Mouse (Mus musculus) erythroblast, embryonic 14.5 days (primary cell): ENCODE measurements around the gene Agap2. TPM values are rescaled to one million over a fixed set of nuclear protein-coding genes. Genes with fewer than 3 reads are reported as not detected.

ENCODE experiments used
- H3K27me3 ChIP-seq: 2 replicates; pipeline ENCODE4 v1.6.1; 2012; ENCODE audit warnings: inconsistent platforms; ENCODE audit not compliant: control insufficient read depth
- H3K36me3 ChIP-seq: 2 replicates; pipeline ENCODE4 v1.6.1; 2012; ENCODE audit warnings: mild to moderate bottlenecking, inconsistent platforms; ENCODE audit not compliant: control insufficient read depth
- H3K4me1 ChIP-seq: 2 replicates; pipeline ENCODE4 v1.6.1; 2012; ENCODE audit warnings: inconsistent platforms; ENCODE audit not compliant: control insufficient read depth
- H3K4me3 ChIP-seq: replicated peaks from 2 replicates; pipeline ENCODE3; 2012; ENCODE audit warnings: moderate library complexity, mild to moderate bottlenecking, inconsistent platforms
- H3K9me3 ChIP-seq: 2 replicates; pipeline ENCODE4 v1.6.1; 2012; ENCODE audit warnings: low read length, inconsistent platforms, mixed read lengths; ENCODE audit not compliant: control insufficient read depth
- GATA1 ChIP-seq: IDR thresholded peaks from 2 replicates; pipeline ENCODE4 v1.6.1; 2012; ENCODE audit warnings: low read length, inconsistent platforms, mixed read lengths
- TAL1 ChIP-seq: IDR thresholded peaks from 3 replicates; pipeline ENCODE4 v1.6.1; 2012; ENCODE audit warnings: low read length, inconsistent platforms, mixed read lengths
- polyA plus RNA-seq: library from polyadenylated mRNA; stranded (reverse); fragments of >175 nt; gene quantifications from 2 replicates; pipeline ENCODE4 v1.2.3, GENCODE M21; 2012

The Agap2 gene
- polyA plus RNA-seq, 1 experiment: 0.10 TPM

DNA sequence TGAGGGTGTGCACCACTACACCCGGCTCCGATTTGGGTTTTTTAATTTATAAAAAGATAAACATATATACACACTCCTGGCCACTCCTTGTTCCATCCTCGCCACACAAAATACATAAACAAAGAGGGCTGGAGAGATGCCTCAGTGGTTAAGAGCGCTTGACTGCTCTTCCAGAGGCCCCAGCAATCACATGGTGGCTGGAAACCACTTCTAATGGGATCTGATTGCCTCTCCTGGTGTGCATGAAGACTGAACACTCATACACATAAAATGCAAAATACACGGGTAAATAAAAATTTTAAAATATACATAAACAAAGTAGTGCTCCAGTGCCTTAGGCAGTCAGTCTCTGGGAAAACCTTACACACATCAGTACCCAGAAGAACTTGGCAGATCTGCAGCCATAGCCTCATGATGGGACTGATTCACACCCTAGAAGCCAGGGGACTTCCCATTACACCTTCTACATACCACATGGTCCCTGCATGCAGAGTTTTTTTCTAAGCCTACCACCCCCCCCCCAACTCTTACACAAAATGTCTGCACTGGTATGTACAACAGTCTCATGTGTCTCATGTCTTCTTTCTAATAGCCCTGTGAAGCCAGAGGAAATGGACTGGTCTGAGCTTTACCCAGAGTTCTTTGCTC, 32.5 kb upstream of the Agap2 start:
- no peak for TF ChIP-seq GATA1
- TF ChIP-seq TAL1: no peak
- peaks cover 4% of the 10 kb centered on the region for H3K9me3 ChIP-seq
- peak overlapping the region; percentile 80 for H3K4me3 ChIP-seq

GRCm38 (mm10) chr10:127043187-127043586, 31.9 kb upstream of the Agap2 start:
- H3K27me3 ChIP-seq: peaks cover 45% of the 10 kb centered on the region
- peaks cover 27% of the 10 kb centered on the region for H3K4me1 ChIP-seq
- no peak for TF ChIP-seq TAL1
- no peak for TF ChIP-seq GATA1
- peaks cover 18% of the 10 kb centered on the region for H3K36me3 ChIP-seq
- H3K9me3 ChIP-seq: peaks cover 4% of the 10 kb centered on the region
- no peak overlapping the region for H3K4me3 ChIP-seq

More for the DNA sequence above, 32.5 kb upstream of the Agap2 start:
- peaks cover 44% of the 10 kb centered on the region for H3K27me3 ChIP-seq
- peaks cover 27% of the 10 kb centered on the region for H3K4me1 ChIP-seq
- peaks cover 18% of the 10 kb centered on the region for H3K36me3 ChIP-seq

DNA sequence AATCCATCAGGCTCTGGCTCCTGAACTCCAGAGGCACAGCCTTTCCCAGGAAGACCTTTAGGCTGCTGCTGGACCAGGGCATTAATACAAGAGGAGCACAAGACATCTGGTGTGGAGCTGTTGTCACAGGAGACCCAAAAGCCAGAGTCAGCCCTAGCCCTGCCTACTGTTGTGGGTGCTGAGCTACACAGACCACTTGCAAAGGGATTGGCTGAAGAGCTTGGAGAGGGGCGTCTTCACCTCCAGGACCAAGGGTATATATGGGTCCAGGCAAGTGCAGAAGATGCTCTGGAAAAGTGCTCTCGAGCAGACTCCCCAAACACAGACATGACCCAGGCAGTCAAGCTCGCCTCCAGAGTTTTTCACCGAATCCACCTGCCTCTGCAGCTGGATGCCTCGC, 27.1 kb upstream of the Agap2 start, which contains the start of gene Cyp27b1:
Cyp27b1 (plus strand) TSS at position 297 of the 400 bp plus-strand sequence.
- Histone ChIP-seq H3K27me3 (peaks cover 55% of the 10 kb centered on the region), H3K36me3 (peaks cover 18% of the 10 kb centered on the region), H3K4me1 (peaks cover 3% of the 10 kb centered on the region), H3K4me3 (no peak within 1 kb of the TSS), H3K9me3 (peaks cover 7% of the 10 kb centered on the region; the same call in 1 of the 2 replicates)
- no peak for TF ChIP-seq GATA1
- no peak for TF ChIP-seq TAL1

- H3K4me1 ChIP-seq: no peaks in the 10 kb centered on the region
- TF ChIP-seq TAL1: no peak
- no peak for TF ChIP-seq GATA1
- H3K4me3 ChIP-seq: no peak overlapping the region
- peaks cover 63% of the 10 kb centered on the region for H3K27me3 ChIP-seq
- H3K36me3 ChIP-seq: peaks cover 12% of the 10 kb centered on the region
- H3K9me3 ChIP-seq: peaks cover 7% of the 10 kb centered on the region; the same call in 1 of the 2 replicates
These were observed 26.3 kb upstream of the Agap2 start for GRCm38 (mm10) chr10:127048608-127049394.

GRCm38 (mm10) chr10:127049395-127050118, 25.5 kb upstream of the Agap2 start:
- TF ChIP-seq TAL1: no peak
- Histone ChIP-seq H3K9me3 (peaks cover 7% of the 10 kb centered on the region; the same call in 1 of the 2 replicates), H3K36me3 (peaks cover 8% of the 10 kb centered on the region), H3K27me3 (peaks cover 70% of the 10 kb centered on the region), H3K4me3 (no peak overlapping the region), H3K4me1 (no peaks in the 10 kb centered on the region)

- TF ChIP-seq TAL1 (no peak), GATA1 (no peak)
- Histone ChIP-seq H3K4me3 (no peak overlapping the region), H3K27me3 (peaks cover 76% of the 10 kb centered on the region), H3K4me1 (no peaks in the 10 kb centered on the region), H3K36me3 (peaks cover 2% of the 10 kb centered on the region; the same call in 1 of the 2 replicates), H3K9me3 (peaks cover 7% of the 10 kb centered on the region; the same call in 1 of the 2 replicates)
These were observed 25.0 kb upstream of the Agap2 start for GRCm38 (mm10) chr10:127050119-127050474.

- TF ChIP-seq GATA1: no peak
- TF ChIP-seq TAL1: no peak
These were observed 20.4 kb upstream of the Agap2 start for GRCm38 (mm10) chr10:127054646-127055045.

DNA sequence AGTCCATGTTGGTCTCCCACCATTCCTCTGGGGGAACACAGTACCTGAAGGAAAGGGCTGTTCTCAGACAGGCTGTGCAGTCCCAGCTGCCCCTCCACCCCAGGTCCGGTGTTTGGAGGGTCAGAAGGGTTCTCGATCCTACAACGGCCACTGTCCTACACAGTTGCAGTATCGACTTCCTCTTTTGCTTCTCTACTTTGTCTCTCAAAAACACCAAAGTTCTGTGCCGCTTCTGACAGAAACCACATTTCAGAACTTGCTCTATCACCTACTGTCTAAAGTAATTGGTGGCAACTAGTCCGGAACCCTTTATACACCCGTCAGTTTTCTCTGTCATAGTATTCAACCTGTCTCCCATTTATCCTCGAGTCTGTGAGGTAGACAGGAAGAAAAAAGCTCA, 19.7 kb upstream of the Agap2 start:
- TF ChIP-seq TAL1 (no peak), GATA1 (no peak)
- Histone ChIP-seq H3K27me3 (peaks cover 98% of the 10 kb centered on the region), H3K9me3 (peaks cover 2% of the 10 kb centered on the region; the same call in 1 of the 2 replicates), H3K4me3 (no peak overlapping the region), H3K4me1 (peaks cover 12% of the 10 kb centered on the region), H3K36me3 (no peaks in the 10 kb centered on the region)

More at GRCm38 (mm10) chr10:127054646-127055045, 20.4 kb upstream of the Agap2 start:
- Histone ChIP-seq H3K27me3 (peaks cover 98% of the 10 kb centered on the region), H3K36me3 (no peaks in the 10 kb centered on the region), H3K4me3 (no peak overlapping the region), H3K9me3 (peaks cover under 1% of the 10 kb centered on the region; the same call in 1 of the 2 replicates), H3K4me1 (peaks cover 5% of the 10 kb centered on the region)
